Mouse (Mus musculus): ENCODE measurements at regions not wholly inside any gene's neighbourhood (a gene's known extent, or its start where the extent isn't known, plus 50 kb on each side); places are given as distances from the start of the nearest gene placed in this dataset.

DNA sequence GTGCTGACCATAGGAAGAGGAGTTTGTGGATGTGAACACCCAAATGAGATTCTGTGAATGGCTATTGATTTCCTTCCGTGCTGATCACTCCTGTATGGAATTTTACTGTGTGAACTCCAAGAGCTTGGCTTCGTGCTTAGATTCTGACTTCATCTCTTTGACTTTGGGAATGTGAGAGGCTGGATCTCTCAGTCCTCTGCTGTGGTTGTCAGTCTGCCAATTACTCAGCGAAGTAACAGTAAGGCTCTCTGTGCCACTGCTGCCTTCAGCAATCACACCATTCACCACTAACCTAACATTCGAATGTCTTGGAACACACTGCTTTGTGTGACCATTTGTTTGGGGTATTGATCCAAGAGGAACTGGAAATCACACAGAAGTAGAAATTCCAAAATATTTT lies 291.5 kb downstream of the Gm21750 start:
- in situ Hi-C loops (cut with MboI, MseI), result no loop called here

DNA sequence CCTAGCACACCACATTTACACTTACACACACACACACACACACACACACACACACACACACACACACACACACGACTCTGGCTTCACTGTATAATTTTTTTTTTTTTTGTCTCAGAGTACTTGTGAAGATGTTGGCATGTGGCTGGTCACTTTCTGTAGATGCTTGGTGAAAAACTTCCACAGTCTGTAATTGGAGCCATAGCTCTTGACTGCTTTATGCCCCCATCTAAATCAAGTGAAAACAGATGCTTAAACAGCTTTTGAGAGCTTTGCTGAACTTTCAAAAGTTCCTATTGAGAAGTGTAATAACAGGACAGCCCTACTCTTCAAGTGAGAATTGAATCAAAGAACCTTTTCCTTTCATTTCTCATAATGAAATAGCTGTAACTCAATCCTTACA lies 317.7 kb downstream of the Gm21750 start:
- in situ Hi-C loops (cut with MboI, MseI), result no loop called here

DNA sequence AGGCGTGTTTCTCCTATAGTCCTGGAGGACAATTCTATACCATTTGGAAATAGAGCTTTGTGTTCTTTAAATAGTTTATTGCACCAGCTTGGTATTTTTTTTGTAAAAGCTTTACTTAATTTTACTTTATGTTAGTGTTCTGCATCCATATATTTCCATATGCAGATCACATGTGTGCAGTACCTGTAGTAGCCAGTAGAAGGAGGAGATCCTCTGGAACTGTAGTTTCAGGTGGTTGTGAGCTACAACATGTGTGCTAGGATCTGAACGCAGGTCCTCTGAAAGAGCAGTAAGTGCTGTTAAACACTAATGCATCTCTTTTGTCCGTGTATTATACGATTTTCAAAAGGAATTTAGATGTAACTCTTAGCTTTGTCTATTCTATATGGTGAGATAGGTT lies 335.2 kb downstream of the Gm21750 start:
- in situ Hi-C loops (cut with MboI, MseI), result no loop called here

DNA sequence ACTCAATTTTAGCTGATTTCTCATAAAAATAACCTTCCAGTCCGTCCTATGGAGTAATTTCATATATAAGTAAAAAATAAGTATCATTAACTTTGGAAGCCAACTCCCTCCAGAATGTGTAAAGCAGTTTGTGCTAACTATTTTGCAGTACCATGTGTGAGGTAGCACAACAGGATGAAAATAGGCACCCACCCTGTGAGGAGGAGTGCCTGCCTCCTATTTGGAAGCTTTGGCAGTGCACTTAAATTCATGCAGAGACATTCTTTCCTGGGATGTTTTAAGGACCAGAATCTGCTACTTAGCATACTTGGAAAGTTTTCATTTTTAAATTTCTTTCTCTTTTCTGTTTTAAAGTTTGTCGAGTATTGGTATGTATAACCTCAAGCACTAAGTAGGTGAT lies 336.8 kb downstream of the Gm21750 start:
- in situ Hi-C loops (cut with MboI, MseI), result no loop called here

DNA sequence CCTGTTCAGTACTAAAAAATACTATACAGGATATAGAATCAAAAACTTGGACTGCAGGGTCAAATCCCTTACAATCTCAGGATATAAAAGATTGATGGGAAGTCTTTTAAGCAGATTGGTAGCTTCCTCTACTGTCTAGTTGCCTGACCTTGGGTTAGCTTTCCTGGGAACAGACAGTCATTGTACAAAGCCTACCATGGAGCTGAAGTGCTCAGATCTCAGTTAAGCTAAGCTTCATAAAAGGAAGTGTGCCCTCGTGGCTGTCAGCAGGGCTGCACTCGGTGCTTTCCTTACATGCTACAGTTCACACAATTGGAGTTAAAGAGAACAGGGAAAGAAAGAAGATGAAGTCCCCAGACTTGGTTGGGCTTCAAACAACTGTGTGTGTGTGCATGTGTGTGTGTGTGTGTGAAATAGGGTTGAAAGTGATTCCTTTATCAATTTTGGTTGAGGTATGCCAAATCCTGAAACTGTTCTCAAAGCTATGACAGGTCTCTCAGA lies 338.4 kb downstream of the Gm21750 start:
- in situ Hi-C loops (cut with MboI, MseI), result no loop called here

DNA sequence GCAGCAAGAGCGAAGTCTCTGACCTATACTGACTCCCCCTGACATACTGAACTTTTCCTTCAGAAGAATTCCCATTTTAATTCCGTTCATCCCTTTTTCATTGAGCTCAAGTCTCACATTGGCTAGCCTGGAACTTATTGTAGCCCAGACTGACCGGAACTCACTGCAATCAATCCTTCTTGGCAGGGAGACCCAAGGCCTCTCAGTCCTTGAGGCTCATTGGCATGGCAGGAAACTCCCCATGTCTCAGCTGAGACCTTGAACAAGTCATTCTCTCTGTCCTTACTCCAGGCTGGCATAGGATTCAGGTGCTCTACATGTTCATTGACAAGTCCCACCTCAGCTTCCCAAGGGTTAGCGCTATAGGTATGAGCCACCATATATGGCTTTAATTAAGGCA lies 345.9 kb downstream of the Gm21750 start:
- in situ Hi-C loops (cut with MboI, MseI), result no loop called here

DNA sequence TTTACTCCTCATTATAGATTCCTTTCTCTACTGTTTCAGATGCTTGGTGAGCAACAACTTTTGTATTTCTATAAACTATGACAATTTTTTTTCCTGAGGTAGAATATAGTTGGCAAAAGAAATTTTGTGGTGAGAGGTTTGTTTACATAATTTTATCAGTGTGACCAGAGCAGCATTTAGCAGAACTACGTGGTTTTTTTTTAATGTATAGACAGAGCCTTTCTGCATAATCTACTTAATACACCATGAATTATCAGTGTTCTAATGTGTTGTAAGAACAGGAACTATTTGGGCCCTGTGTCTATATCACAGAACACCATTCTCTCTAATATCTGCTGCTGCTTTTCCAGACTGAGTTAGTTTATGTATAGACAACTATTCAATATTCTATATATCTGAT lies 350.5 kb downstream of the Gm21750 start:
- in situ Hi-C loops (cut with MboI, MseI), result no loop called here

DNA sequence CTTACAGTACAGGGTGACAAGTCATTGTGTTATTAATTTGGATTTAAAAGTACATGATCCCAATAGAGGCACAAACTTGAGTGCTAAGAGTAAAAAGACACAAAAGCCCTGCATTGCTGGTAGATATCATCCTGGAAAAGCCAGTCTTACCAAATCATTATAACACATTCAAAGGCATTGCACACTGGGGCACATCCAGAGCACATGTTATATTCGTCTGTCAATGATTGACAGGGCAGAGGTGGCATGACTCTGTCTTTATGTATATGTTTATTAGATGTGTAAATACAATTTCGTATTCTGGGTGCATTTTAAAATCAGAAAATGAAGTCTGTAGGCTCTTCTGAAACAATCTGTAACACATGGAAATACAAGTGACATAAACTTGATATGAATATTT lies 358.4 kb downstream of the Gm21750 start:
- in situ Hi-C loops (cut with MboI, MseI), result no loop called here

DNA sequence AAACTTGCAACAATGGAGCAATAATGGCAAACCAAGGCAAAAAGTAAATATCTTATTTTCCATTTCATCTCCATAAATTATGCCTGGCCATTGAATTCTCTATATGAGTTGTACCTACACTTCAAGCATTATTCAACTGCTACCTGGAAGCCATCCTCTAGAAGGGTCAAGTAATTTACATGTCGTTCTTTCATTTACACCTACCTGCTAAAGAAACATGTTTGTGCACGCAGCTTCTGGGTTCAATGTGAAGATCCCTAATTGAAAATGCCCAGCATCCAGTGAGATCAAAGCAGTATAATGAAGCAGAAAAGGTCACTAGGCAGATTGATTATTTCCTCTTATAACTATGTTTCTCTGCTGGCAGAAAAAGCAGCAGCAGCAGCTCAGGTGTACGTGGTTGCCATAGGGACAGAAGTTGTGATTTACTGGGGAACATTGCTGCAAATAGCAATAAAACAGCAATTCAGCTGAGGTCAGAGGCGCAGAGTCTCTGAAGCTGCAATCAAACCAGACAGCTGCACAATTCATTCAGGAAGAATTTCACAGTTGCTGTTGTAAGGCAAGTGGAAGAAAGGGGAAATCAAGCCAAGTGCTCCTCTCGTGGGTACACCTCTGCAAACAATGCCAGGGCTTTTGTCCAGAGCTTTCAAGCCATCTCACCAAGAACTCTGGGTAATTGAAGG lies 386.1 kb downstream of the Gm21750 start:
- in situ Hi-C loops (cut with MboI, MseI), result no loop called here

DNA sequence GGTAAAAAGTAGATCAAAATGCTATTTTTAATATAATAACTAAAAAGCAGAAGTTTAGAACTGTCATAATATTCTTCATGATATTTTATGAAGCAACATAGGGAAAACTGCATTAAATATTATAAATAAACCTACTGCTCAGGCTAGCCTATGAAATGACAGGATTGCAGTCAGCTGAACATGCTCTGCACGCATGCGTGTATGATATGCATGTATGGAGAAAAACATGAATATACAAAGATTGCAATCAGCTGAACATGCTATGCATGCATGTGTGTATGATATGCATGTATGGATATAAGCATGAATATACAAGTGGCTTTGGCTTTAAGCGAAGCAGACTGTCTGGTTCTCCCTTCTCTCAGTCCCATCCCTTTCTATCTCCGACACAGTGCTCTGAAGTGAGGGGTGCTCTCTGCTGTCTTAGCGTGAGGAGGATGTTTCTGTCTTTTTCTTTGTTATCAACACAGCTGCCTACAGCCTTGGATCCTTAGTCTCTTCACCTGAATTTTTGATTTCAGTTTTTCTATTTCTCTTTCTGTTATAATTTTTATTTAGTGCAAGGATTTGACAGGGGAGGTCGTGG lies 386.8 kb downstream of the Gm21750 start:
- in situ Hi-C loops (cut with MboI, MseI), result no loop called here

DNA sequence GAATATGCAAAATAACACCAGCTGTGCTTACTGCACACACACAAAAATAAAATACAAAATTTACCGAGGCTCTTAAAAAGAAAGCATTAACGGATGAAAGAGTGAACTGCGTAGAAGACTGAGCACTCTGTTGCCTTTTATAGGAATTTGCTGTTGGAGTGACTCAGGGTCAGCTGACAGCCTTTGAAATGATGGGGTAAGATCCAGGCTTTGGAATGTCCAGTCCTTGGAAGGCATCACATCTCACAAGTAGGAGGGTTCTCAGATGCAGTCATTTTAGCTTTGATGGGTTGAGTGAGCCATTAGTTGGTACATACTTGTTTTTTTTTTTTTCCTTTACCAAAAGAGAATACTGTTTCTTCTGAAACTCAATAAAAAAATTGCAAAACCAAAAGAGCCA lies 387.4 kb downstream of the Gm21750 start:
- in situ Hi-C loops (cut with MboI, MseI), result no loop called here

DNA sequence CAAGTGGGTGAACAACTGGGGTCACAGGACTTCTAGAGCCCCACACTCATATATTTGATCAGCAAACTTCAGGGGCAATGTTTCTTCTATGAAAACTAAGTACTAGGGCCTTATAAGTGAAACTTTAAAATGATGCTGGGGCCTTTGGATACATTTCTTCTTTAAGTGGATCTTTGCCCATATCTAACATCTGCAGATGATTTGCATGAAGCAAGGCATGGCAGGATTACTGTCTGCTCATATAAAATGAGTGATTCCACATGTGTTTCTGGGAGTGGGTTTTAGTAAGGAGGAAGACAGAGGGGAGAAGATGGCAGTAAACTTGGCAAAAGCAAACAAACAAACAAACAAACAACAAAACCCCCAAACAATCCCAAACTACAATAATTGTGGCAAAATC lies 405.0 kb downstream of the Gm21750 start:
- in situ Hi-C loops (cut with MboI, MseI), result no loop called here

DNA sequence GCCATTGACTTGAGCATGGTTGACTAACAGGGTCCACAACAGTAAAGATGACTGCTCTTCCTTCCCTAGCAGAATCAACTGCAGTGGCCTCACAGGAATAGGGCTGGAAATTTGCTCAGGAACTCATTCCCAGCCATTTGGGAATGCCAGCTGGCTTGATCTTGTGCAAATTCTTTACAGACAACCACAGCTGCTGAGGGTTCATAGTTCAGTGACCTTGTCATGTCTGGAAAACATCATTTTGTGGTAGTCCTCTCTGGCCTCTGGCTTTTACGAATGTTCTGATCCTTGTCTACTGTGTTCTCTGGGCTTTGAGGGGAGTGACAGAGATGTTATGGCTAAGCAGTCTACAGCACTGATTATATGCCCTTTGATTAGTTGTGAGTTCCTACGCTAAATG lies 432.0 kb downstream of the Gm21750 start:
- in situ Hi-C loops (cut with MboI, MseI), result no loop called here

DNA sequence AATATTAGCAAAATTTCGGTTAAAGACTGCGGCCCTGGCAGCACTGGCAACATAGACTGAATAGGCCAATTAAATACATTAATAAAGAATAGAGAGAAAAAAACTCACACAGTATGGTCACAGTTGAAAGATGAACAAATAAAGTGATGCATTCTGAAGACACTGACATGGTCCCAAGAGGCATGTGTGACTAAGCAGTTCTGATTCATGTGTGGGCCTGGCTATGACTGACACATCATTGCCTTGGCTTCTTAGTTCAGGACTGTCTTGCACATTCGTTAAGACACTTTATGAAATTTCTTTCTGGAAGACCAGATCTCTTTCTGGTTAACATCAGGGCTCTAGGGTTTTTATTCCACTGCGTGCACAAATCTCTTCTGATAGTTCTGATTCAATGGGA lies 438.7 kb downstream of the Gm21750 start:
- in situ Hi-C loops (cut with MboI, MseI), result no loop called here

DNA sequence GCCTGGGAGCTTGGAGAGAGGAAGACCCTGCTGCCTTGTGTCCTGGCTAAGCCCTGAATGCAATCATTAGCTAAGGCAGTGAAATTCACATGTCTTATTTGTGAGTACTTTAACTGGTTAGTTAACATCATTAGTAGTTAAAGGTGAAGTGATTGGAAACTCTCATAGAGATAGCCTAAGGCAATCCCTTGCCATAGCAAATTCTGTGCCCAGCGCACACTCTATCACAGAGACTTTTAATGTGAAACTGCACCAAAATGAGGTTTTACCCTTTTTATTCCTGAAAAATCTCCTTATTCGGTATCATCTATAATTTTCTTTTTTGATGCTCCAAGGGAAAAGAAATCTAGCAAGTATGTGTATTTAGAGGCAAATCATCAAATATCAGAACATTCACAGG lies 451.6 kb downstream of the Gm21750 start:
- in situ Hi-C loops (cut with MboI, MseI), result no loop called here

DNA sequence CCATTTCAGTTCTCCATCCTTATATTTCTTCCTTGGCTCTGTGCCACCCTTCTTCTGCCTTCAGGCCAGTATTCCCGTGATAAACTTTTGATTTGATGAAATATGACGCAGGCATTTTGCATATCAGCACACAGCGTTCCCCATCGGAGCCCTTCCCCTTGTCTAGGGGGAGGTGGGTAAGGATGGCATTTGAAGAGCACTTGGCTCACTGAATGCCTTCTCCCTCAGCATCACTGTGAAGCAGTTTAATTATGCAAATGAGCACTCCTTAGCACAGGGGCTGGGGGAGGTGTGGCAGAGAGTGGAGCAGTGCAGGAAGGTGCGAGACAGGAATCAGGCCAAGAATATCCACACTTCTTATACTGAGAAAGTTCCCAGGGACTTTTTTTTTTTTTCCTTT lies 452.1 kb downstream of the Gm21750 start:
- in situ Hi-C loops (cut with MboI, MseI), result no loop called here

DNA sequence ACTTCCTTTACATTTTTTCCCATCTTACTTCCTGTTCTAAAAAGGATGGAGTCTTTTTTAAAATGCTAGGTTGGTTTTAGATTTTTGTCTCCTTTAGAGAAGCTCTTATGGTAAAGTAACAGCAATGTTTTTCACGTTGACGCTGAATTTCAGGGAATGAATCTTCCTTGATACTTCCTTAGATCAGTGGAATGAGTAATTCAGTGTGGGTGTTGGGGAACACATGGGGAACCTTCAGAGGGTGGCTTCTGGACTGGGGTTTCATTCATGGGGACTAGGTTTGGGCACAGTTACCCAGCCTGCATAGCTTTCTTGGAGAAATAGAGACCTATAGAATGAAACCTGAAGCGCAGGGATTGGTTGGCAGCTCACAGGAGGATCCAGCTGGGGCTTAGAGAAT lies 452.5 kb downstream of the Gm21750 start:
- in situ Hi-C loops (cut with MboI, MseI), result no loop called here

DNA sequence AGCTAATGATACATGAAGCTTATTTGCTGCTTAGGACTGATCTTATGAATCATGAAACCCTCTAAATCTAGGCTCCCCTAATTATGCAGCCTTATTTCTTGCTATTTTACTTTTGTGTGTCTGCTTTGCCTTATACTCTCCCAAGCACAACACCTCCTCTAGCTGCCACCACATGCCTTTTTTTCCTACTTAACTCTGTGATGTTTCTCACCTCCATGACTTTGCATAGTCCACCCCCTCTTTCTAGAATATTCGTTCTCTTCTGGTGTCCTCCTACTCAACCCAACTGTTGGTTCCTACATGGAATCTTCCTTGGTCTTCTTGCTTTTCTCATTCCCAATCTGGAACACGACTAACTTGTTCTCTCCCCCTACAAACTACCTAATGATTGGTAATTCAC lies 456.7 kb downstream of the Gm21750 start:
- in situ Hi-C loops (cut with MboI, MseI), result no loop called here

DNA sequence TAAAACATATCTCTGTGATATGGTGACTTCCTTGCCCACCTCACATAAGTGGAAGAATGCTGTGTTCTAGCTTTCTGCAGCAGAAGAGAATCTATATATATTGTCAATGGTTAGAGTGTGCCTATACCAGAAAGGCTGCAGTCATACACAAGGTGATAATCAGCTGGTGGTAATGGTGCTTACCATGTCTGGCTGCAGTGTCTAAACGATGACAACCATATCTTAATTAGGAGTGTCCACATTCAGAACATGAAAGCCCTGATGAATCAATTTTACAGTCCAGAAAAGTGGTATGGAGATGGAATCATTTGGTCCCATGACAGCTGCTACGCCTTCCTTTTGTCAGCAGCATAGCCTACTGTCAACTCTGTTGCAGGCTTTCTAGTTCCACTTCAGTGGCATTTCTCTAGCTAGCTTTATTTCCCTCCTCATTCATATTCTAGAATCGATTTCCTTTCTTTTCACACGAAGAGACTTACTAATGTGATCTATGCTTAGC lies 484.2 kb downstream of the Gm21750 start:
- in situ Hi-C loops (cut with MboI, MseI), result loop anchor here (10.0 kb wide), 1 partner anchor 1200 kb away; no protein-coding TSS in a partner anchor

DNA sequence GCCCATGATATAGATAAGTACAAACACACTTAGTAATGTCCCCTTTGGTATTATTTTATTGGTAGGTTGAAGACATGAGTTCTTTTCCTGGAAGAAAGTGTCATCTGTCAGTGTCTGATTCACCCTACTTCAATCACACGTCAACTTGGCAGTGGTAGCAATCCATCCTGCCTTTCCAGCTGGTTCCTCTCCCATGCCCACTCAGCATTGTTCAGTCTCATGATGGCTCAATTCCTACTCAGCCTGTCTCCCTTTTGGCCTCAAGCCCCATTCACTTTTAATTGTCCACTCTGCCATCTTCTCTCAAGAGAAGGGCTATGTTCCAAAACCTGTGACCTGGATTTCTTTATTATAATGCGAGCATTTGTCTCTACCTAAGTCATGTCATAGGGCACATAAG lies 474.4 kb upstream of the Htr2a start:
- in situ Hi-C loops (cut with MboI, MseI), result no loop called here

DNA sequence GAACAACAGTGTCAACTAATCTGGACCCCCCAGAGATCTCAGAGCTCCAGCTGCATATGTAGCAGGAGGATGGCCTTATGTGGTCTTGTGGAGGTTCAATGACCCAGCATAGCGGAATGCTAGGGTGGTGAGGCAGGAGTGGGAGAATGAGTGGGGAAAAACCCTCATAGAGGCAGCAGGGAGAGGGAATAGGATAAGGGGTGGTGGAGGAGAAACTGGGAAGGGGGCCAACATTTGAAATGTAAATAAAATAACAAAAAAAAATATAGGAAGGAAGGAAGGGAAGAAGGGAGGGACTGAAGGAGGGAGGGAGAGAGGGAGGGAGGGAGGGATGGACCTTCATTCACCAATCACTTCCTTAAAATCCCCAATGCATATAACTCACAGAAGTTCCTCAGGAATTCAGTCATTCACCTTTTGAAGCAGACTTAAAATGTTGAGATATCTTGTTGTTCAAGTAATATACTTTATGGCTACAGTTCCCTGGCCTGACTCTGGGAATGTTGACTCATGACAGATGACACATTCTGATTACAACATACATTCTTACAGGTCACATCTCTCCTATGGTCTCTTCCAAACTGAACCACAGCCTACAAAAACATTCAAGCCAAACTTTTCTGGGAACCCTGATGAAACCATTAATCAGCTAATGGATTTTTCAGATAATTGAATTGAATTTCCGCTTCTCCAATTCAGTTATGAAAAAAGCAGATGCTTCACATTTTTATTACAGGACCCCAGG lies 471.3 kb upstream of the Htr2a start:
- in situ Hi-C loops (cut with MboI, MseI), result no loop called here

DNA sequence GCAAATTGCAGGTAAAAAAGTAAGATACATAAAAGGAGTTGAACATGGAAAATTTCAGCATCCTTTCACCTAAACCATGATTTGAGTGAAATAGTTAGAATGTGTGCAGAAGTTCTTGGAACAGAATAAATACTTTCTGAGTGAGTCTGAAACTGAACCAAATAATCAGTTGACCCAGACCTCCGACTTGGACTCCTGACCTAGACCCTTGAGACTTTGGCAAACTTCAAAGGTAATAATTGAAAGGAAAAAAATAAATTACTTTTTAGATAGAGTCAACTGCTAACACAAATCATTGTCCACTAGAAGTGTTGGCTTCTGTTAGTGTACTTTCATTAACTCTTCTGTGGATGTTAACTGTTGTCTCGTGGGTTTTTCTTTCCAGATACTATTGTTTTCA lies 460.6 kb upstream of the Htr2a start:
- in situ Hi-C loops (cut with MboI, MseI), result no loop called here

DNA sequence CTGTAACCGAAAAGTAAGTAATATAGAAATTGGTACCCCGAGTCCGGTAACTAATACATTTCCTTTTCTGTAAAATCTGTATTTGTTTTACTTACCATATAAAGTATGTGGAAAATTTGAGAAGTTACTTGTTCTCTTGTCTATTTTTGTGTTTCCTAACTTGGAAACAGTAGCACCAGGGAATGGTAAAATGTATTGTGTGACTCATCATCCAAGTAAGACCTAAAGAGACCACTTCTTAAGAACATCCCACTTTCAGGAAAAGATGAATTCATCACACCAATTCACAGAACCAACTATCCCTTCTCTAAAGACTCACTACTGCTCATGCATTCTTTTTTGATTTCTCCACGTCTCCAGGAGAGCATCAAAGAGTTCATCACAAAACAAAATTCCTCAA lies 457.6 kb upstream of the Htr2a start:
- in situ Hi-C loops (cut with MboI, MseI), result no loop called here
